Mouse (Mus musculus) embryonic facial prominence, embryonic 14.5 days (tissue): ENCODE measurements around the gene Lhfpl3. TPM values are rescaled to one million over a fixed set of nuclear protein-coding genes. Genes with fewer than 3 reads are reported as not detected.

Source experiments
- ATAC-seq: fragments of 200-750 bp; cut with Nextera tagmentation; 2 replicates; pipeline ENCODE4 v1.8.0; 2017; ENCODE audit warnings: low read depth, moderate number of reproducible peaks, moderate TSS enrichment
- DNase-seq: peaks from one replicate; pipeline ENCODE4 v3.0.0-alpha.2; 2015; ENCODE audit warnings: low spot score
- H3K27ac ChIP-seq: fragments of 300-500 bp; sonication (generic); replicated peaks from 2 replicates; pipeline ENCODE4 v1.5.1; 2014; ENCODE audit warnings: low read depth, mild to moderate bottlenecking, low read length, moderate library complexity
- H3K27me3 ChIP-seq: fragments of 300-500 bp; sonication (generic); replicated peaks from 2 replicates; pipeline ENCODE4 v1.6.1; 2014; ENCODE audit warnings: low read length; ENCODE audit not compliant: control insufficient read depth, insufficient read depth
- H3K36me3 ChIP-seq: fragments of 300-500 bp; sonication (generic); 2 replicates; pipeline ENCODE4 v1.6.1; 2014; ENCODE audit warnings: low read length, mixed read lengths; ENCODE audit not compliant: control insufficient read depth, insufficient read depth
- H3K4me1 ChIP-seq: fragments of 300-500 bp; sonication (generic); 2 replicates; pipeline ENCODE4 v1.6.1; 2014; ENCODE audit warnings: antibody characterized with exemption, low read length; ENCODE audit not compliant: control insufficient read depth, insufficient read depth
- H3K4me2 ChIP-seq: fragments of 300-500 bp; sonication (generic); 2 replicates; pipeline ENCODE4 v1.6.1; 2014; ENCODE audit warnings: low read depth, mild to moderate bottlenecking, low read length, moderate library complexity, mixed read lengths
- H3K4me3 ChIP-seq: fragments of 300-500 bp; sonication (generic); 2 replicates; pipeline ENCODE4 v1.5.1; 2014; ENCODE audit warnings: low read depth, mild to moderate bottlenecking, low read length
- H3K9ac ChIP-seq: fragments of 300-500 bp; sonication (generic); 2 replicates; pipeline ENCODE4 v1.6.1; 2014; ENCODE audit warnings: low read depth, mild to moderate bottlenecking, low read length, moderate library complexity, mixed read lengths
- H3K9me3 ChIP-seq: fragments of 300-500 bp; sonication (generic); 2 replicates; pipeline ENCODE4 v1.6.1; 2016; ENCODE audit warnings: low read length; ENCODE audit not compliant: control insufficient read depth
- WGBS: fragments of 180-500 bp; shearing (Covaris S2); extraction: QIAGEN DNeasy Blood & Tissue Kit; methylation state at CpG from one replicate; pipeline ENCODE4 v1.1.7; 2014; 5-methylcytosine and 5-hydroxymethylcytosine counted together
- polyA plus RNA-seq: library from polyadenylated mRNA; unstranded; fragments of >200 nt; fragmentation: Nextera tagmentation; extraction: Ambion mirVana; gene quantifications from 2 replicates; pipeline ENCODE4 v1.2.1, GENCODE M21; 2014

Gene Lhfpl3
- polyA plus RNA-seq, 1 experiment from 2014 or later = 0.97 TPM

DNA sequence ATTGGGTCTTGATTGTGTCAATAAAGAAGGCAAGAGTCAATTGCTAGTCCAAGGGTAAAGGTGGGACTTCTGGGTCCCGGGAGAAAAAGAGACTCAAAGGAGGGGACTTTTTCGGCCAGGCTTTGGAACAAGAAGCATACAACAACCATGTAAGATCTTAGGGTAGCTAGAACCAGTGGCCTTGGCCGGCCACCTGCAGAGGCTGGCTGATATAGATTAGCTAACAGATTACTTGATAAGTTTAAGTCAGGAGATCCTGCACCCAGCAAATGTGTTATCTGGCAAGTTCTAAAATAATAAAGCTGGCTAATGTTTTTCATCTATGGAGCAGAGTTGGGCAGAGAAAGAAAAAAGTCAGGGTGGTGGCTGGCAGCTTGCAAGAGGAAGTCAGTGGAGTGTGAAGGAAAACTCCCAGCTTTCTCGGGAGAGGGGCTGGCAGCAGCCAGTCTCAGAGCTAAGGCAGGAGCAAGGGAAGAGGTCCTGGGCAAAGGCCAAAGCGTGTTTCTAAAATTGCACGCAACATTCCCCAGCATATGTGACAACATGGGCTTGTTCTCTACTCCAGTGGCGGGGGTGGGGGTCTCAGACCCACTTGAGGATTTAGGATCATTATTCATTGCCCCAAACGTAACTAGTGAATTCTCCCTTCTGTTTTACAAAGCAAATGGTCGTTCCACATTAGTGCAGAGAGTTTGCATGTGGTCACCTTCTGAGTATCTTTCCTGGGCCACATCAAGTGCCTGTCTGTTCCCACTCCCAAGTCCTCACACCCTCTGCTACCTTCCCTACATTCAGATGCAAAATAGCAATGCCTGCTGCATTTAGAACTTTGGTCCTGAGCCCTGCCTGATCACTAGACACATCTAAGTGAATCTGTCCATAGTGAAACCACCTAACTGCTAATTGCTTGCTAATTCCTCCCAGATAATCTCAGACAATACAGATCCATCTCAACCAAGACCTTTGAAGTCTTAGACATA, 504.3 kb downstream of the Lhfpl3 start:
- H3K36me3 ChIP-seq = no peaks in the 10 kb centered on the region
- H3K4me3 ChIP-seq = no peak overlapping the region
- no peak overlapping the region for H3K4me2 ChIP-seq
- H3K27ac ChIP-seq = no peak overlapping the region
- 49% methylated on average over 9 of the region's 9 CpGs for WGBS
- H3K9me3 ChIP-seq = no peaks in the 10 kb centered on the region
- no peak overlapping the region for H3K9ac ChIP-seq
- H3K27me3 ChIP-seq = no peaks in the 10 kb centered on the region
- ATAC-seq = no peak
- no peak for DNase-seq
- H3K4me1 ChIP-seq = 0 out of 2 replicates have a peak, but pooled peaks cover 3% of the 10 kb centered on the region

DNA sequence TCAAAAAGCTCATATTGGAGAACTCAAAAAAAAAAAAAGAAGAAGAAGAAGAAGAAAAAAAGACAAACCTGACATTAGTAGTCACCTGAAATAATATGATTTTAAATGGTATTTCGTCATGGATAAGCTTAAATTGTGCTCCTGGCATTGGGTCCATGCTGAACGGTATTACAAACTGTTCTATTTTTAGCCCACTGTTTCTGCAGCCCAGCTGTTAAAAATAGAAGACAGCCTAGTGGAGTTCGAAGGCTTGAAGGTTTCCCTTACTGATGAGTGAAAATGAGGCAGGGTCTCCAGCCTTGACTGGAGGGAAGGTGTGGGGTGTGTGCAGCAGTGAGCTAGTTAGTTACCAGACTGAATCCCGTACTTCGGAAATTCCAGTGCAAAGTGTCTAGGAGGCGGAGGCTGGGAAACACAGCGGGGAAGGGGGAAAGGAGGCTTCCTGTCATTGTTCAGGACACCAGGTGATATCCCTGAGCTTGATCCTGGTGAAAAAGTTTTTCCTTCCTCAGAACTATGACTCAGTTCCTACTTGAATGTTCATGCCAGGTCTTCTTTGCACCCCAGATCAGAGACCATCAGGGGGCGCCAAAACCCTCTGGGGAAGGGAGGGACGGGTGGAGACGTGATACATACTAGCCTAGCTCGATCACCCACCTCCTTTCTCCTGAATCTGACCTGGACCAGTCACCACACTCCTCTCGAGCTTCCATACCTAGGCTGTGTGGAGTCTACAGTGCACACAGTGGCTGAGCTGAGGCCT, 505.8 kb downstream of the Lhfpl3 start:
- Histone ChIP-seq H3K4me3 (no peak overlapping the region), H3K36me3 (no peaks in the 10 kb centered on the region), H3K9ac (no peak overlapping the region), H3K27me3 (no peaks in the 10 kb centered on the region), H3K9me3 (no peaks in the 10 kb centered on the region), H3K4me2 (peak overlapping the region; percentile 27; the same call in 1 of the 2 replicates), H3K4me1 (0 out of 2 replicates have a peak, but pooled peaks cover 3% of the 10 kb centered on the region), H3K27ac (no peak overlapping the region)
- ATAC-seq (peak; percentile 50; the same call in 1 of the 2 replicates), DNase-seq (peak; percentile 55)
- 26% methylated on average over 12 of the region's 12 CpGs for WGBS

DNA sequence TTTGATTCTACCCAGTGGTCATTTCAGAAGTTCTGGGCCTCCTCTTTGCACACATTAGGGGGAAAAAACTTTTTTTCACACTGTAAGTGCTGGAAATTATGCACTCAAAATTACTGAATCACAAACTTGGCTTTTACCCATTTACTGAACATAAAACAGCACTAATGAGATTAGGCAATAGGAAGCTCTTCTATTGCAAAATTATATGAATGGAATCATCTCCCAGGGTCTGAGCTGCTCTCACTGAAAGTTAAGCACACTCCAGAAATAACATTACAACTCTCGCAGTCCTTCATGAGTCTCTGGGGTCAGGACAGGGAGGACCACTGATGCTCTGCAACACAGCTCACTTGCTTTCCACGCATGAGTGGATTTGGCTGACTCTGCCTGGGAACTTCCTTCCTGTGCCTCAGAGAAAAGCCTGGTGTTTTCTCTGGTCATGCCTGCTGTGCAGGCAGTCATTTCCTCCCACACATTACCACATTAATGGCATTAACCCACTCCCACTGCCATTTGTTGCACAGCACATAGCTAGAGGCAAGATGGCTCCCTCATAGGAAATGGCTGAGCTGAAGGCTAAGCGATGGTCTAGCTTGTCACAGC, 510.1 kb downstream of the Lhfpl3 start:
- no peak overlapping the region for H3K4me2 ChIP-seq
- no peak overlapping the region for H3K9ac ChIP-seq
- 46% methylated on average over 3 of the region's 3 CpGs for WGBS
- no peaks in the 10 kb centered on the region for H3K9me3 ChIP-seq
- no peaks in the 10 kb centered on the region for H3K36me3 ChIP-seq
- H3K27ac ChIP-seq = no peak overlapping the region
- H3K4me1 ChIP-seq = no peaks in the 10 kb centered on the region
- no peak for DNase-seq
- no peak for ATAC-seq
- no peaks in the 10 kb centered on the region for H3K27me3 ChIP-seq
- no peak overlapping the region for H3K4me3 ChIP-seq

DNA sequence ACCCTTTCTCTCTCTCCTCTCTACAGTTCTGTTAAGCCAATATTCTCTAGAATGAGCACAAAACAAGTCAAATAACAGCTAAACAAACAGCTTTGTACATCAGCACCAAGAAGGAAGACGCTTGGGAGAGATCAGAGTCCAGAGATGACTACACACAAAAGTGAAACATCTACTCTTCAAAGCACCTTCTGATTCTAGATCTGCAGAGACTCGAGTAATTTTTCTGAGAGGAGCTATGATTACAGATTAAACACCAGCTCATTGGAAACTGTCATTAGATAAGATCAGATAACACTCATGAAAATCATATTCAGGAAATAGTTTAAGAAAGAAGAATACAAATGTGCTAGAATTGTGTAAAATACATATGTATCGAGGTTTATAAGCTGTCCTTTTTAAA, 527.5 kb downstream of the Lhfpl3 start:
- Histone ChIP-seq H3K9ac (no peak overlapping the region), H3K36me3 (no peaks in the 10 kb centered on the region), H3K27me3 (no peaks in the 10 kb centered on the region), H3K4me1 (no peaks in the 10 kb centered on the region), H3K27ac (no peak overlapping the region), H3K4me3 (no peak overlapping the region), H3K9me3 (no peaks in the 10 kb centered on the region), H3K4me2 (no peak overlapping the region)
- 70% methylated on average over 3 of the region's 3 CpGs for WGBS
- DNase-seq (no peak), ATAC-seq (no peak)

DNA sequence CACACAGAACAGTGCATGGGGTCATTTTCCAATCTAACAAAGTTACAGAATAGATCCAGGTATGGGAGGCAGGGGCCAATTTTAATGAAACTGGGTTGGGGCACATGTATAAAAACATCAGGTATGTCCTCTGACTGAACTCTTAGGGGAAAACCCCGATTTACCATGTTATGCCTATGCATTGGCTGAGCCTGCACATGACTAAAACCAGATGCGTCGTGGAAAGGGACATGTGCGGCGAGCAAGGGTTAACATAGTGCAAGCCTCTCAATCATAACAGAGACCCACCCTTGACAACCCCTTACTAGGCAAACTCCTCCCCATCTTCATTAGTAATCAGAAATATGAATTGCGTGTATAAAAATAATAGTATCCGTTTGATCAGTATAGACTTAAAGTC, 533.5 kb downstream of the Lhfpl3 start:
- H3K27me3 ChIP-seq = no peaks in the 10 kb centered on the region
- WGBS = 89% methylated on average over 7 of the region's 7 CpGs
- no peak for DNase-seq
- no peak overlapping the region for H3K4me3 ChIP-seq
- no peak overlapping the region for H3K27ac ChIP-seq
- H3K36me3 ChIP-seq = no peaks in the 10 kb centered on the region
- no peak for ATAC-seq
- no peak overlapping the region for H3K4me2 ChIP-seq
- H3K9ac ChIP-seq = no peak overlapping the region
- no peaks in the 10 kb centered on the region for H3K4me1 ChIP-seq
- H3K9me3 ChIP-seq = no peaks in the 10 kb centered on the region

DNA sequence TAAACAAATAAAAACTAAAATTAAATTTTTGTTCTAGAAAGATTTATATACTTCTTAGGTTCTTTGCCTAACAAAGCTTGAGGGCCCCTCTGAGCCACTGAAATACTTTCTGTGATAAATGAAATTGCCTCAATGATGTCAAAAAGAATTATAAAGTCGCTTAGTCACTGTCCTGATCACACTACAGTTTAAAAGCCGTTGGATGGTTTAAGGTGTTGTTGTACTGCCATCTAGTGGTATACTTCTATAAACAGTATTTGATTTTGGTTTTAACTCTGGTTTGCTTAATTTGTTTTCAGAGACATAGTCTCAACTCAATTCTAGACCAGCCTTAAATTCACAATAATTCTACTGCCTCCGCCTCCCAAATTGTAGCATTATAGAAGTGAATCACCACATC, 539.0 kb downstream of the Lhfpl3 start:
- Histone ChIP-seq H3K4me2 (no peak overlapping the region), H3K27ac (no peak overlapping the region), H3K9ac (no peak overlapping the region), H3K4me1 (no peaks in the 10 kb centered on the region), H3K4me3 (no peak overlapping the region), H3K27me3 (no peaks in the 10 kb centered on the region), H3K36me3 (no peaks in the 10 kb centered on the region), H3K9me3 (no peaks in the 10 kb centered on the region)
- DNase-seq (peak; percentile 70), ATAC-seq (no peak)
- WGBS = 26% methylated on average over 3 of the region's 3 CpGs

DNA sequence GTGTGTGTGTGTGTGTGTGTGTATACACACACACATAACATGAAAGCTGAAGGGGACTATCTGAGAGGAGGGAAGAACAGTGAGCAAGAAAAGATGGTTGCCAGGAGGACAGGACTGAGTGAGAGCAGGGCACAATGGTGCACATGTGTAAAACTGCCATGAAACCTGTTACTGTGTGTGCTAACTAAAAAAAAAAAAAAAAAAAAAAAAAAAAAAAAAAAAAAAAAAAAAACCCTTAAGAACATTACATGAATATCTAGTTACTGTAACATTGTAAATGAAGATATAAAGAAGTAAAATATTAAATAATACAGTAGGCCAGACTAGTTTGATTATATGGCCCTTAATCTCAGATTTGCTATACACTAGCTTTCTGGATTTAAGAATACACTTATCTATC, 543.3 kb downstream of the Lhfpl3 start:
- no peak for ATAC-seq
- H3K9ac ChIP-seq = no peak overlapping the region

More for the DNA sequence above, 543.3 kb downstream of the Lhfpl3 start:
- Histone ChIP-seq H3K27ac (no peak overlapping the region), H3K9me3 (no peaks in the 10 kb centered on the region), H3K4me3 (no peak overlapping the region), H3K4me2 (no peak overlapping the region), H3K4me1 (no peaks in the 10 kb centered on the region), H3K36me3 (no peaks in the 10 kb centered on the region), H3K27me3 (no peaks in the 10 kb centered on the region)
- DNase-seq = no peak
